Mouse (Mus musculus): ENCODE data around the gene Rab15.
"Not testable (repeated sequence)": the region's sequence is repeated elsewhere in the genome, so short reads cannot be mapped to it uniquely, and the experiment has no call there.

DNA sequence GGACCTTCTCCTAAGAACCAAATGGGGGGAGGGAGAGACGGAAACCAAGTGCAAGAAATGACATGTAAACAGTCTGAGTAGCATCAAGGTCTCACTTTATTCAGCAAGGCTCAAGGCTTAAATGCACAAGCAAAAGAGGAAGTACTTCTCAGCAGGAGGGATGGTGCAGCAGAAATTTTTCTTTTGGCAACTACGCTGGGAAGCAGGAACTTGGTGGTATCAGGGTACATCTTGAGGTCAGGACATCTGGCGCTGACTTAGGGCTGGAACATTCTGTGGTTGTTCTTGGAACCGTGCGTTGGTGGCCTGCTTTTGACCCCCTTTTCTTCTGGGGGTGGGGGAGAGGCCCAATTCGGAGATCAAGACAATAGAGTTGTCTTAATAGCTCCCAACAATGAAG is 36.1 kb upstream of the Rab15 start:
- TF ChIP-seq ZC3H11A (IDR thresholded peaks at IDR 0.05; ENCODE audit: low read depth, low read length); MAZ (IDR thresholded peaks at IDR 0.05; ENCODE audit: low read depth, low read length); POLR2A (IDR thresholded peaks at IDR 0.05; ENCODE audit: control insufficient read depth in 1 of 2, insufficient read depth in 1 of 2, low read depth in 1 of 2, low read length in 2 of 2, poor library complexity in 1 of 2); USF2 (IDR thresholded peaks at IDR 0.05; ENCODE audit: borderline replicate concordance in 1 of 2, insufficient read depth in 1 of 2, low read depth in 1 of 2, low read length in 2 of 2); CTCF (IDR thresholded peaks at IDR 0.05 in 2 of 3, conservative IDR thresholded peaks at IDR 0.05 in 1 of 3; ENCODE audit: control insufficient read depth in 1 of 3, insufficient read depth in 1 of 3, low read depth in 2 of 3, low read length in 3 of 3, poor library complexity in 1 of 3, severe bottlenecking in 1 of 3); RCOR1 (IDR thresholded peaks at IDR 0.05; ENCODE audit: low read depth, low read length); USF1 (IDR thresholded peaks at IDR 0.05; ENCODE audit: low read depth, low read length): not testable (repeated sequence)
